Mouse (Mus musculus) spleen, adult 2 months (tissue): ENCODE measurements around the gene Sfn. TPM values are rescaled to one million over a fixed set of nuclear protein-coding genes. Genes with fewer than 3 reads are reported as not detected.

Experiments
- DNase-seq, 2 experiments: peaks; one replicate each; pipeline versions ENCODE4 v3.0.0 to v3.0.0-alpha.2; 2012 to 2021; ENCODE audit warnings: low spot score in 2 of 2, low read depth in 1 of 2
- H3K27ac ChIP-seq: fragments of 200-500 bp; 2 replicates; pipeline ENCODE4 v1.5.1; 2012; ENCODE audit warnings: low read length, inconsistent platforms; ENCODE audit not compliant: insufficient read depth
- H3K27me3 ChIP-seq: fragments of 200-500 bp; 2 replicates; pipeline ENCODE4 v1.6.1; 2012; ENCODE audit warnings: mild to moderate bottlenecking, moderate library complexity, low read length, inconsistent platforms; ENCODE audit not compliant: control insufficient read depth, insufficient read depth
- H3K36me3 ChIP-seq: fragments of 200-500 bp; 2 replicates; pipeline ENCODE4 v1.6.1; 2012; ENCODE audit warnings: mild to moderate bottlenecking, low read length, inconsistent platforms; ENCODE audit not compliant: control insufficient read depth, insufficient read depth
- H3K4me1 ChIP-seq: fragments of 200-500 bp; 2 replicates; pipeline ENCODE4 v1.6.1; 2011; ENCODE audit warnings: inconsistent platforms; ENCODE audit not compliant: control insufficient read depth, insufficient read depth, insufficient read length
- H3K4me3 ChIP-seq: fragments of 200-500 bp; 2 replicates; pipeline ENCODE4 v1.5.1; 2011; ENCODE audit warnings: mild to moderate bottlenecking, inconsistent platforms; ENCODE audit not compliant: insufficient read depth, insufficient read length; ENCODE audit errors: extremely low read depth
- CTCF ChIP-seq: fragments of 200-500 bp; IDR thresholded peaks from 2 replicates; pipeline ENCODE4 v1.5.1; 2011; ENCODE audit warnings: mild to moderate bottlenecking, inconsistent platforms; ENCODE audit not compliant: insufficient read depth, insufficient read length, insufficient replicate concordance; ENCODE audit errors: extremely low read depth
- POLR2A ChIP-seq: fragments of 200-500 bp; IDR thresholded peaks from 2 replicates; pipeline ENCODE4 v1.6.1; 2011; ENCODE audit warnings: low read depth, low read length, inconsistent platforms
- WGBS: fragments of 180-500 bp; shearing (Covaris S2); methylation state at CpG from one replicate; pipeline ENCODE4 v1.1.7; 2018; 5-methylcytosine and 5-hydroxymethylcytosine counted together
- polyA plus RNA-seq: library from polyadenylated mRNA; depleted of rRNA; stranded (reverse); fragments of >200 nt; gene quantifications from 2 replicates; pipeline ENCODE4 v1.2.3, GENCODE M21; 2012

The Sfn gene
- polyA plus RNA-seq, 1 experiment = 15.5 TPM

- Histone ChIP-seq H3K36me3 (peaks cover 34% of the 10 kb centered on the region), H3K27me3 (no peaks in the 10 kb centered on the region), H3K4me1 (peaks cover 8% of the 10 kb centered on the region), H3K4me3 (peak within 1 kb of the TSS; percentile 85), H3K27ac (peak within 1 kb of the TSS; percentile 90)
- DNase-seq = peak; percentile 79 to 86
- WGBS = under 1% methylated on average over 65 of the region's 65 CpGs
- TF ChIP-seq POLR2A = no peak; the same call in 1 of the 2 replicates
- TF ChIP-seq CTCF = no peak
These were observed 17.7 kb downstream of the Sfn start, which contains the start of gene Gpn2 for GRCm38 (mm10) chr4:133584059-133584951. Gpn2 (plus strand) TSS chr4:133584362.

- peaks cover 8% of the 10 kb centered on the region for H3K4me1 ChIP-seq
- TF ChIP-seq CTCF (no peak), POLR2A (no peak)
- H3K27ac ChIP-seq = peak overlapping the region; percentile 90
- H3K27me3 ChIP-seq = no peaks in the 10 kb centered on the region
- H3K36me3 ChIP-seq = peaks cover 33% of the 10 kb centered on the region
- DNase-seq = no peak
- 65% methylated on average over 6 of the region's 6 CpGs for WGBS
- peak overlapping the region; percentile 85 for H3K4me3 ChIP-seq
These were observed 18.3 kb downstream of the Sfn start for GRCm38 (mm10) chr4:133583690-133584058.

- Histone ChIP-seq H3K27me3 (no peaks in the 10 kb centered on the region), H3K4me1 (peaks cover 4% of the 10 kb centered on the region; the same call in 1 of the 2 replicates), H3K36me3 (peaks cover 20% of the 10 kb centered on the region), H3K4me3 (no peak overlapping the region), H3K27ac (no peak overlapping the region)
- WGBS = 90% methylated on average over 12 of the region's 12 CpGs
- no peak for TF ChIP-seq POLR2A
- TF ChIP-seq CTCF = no peak
- no peak for DNase-seq
These were observed 24.0 kb downstream of the Sfn start for GRCm38 (mm10) chr4:133577983-133578382.

- Histone ChIP-seq H3K36me3 (peaks cover 8% of the 10 kb centered on the region), H3K4me3 (peak overlapping the region; percentile 79), H3K27me3 (no peaks in the 10 kb centered on the region), H3K27ac (no peak overlapping the region), H3K4me1 (peaks cover 4% of the 10 kb centered on the region; the same call in 1 of the 2 replicates)
- TF ChIP-seq POLR2A = no peak
- TF ChIP-seq CTCF = no peak
- WGBS = under 1% methylated on average over 41 of the region's 41 CpGs
- DNase-seq = no peak
These were observed 27.1 kb downstream of the Sfn start for GRCm38 (mm10) chr4:133574843-133575202.

GRCm38 (mm10) chr4:133574070-133574842 lies 27.7 kb downstream of the Sfn start, which contains the start of gene Gpatch3:
Gpatch3 (plus strand) TSS chr4:133574745.
- peaks cover 8% of the 10 kb centered on the region for H3K36me3 ChIP-seq
- DNase-seq = peak; percentile 79 to 88
- TF ChIP-seq POLR2A (peak; percentile 71), CTCF (no peak)
- peak within 1 kb of the TSS; percentile 79 for H3K4me3 ChIP-seq
- H3K4me1 ChIP-seq = peaks cover 4% of the 10 kb centered on the region; the same call in 1 of the 2 replicates
- peak within 1 kb of the TSS; percentile 51 for H3K27ac ChIP-seq
- 5% methylated on average over 44 of the region's 44 CpGs for WGBS
- no peaks in the 10 kb centered on the region for H3K27me3 ChIP-seq

GRCm38 (mm10) chr4:133570066-133570466 lies 31.9 kb downstream of the Sfn start:
- 50% methylated on average over 10 of the region's 10 CpGs for WGBS
- no peak overlapping the region for H3K27ac ChIP-seq
- no peak overlapping the region for H3K4me3 ChIP-seq

More at GRCm38 (mm10) chr4:133570066-133570466, 31.9 kb downstream of the Sfn start:
- no peaks in the 10 kb centered on the region for H3K36me3 ChIP-seq
- no peaks in the 10 kb centered on the region for H3K27me3 ChIP-seq
- H3K4me1 ChIP-seq = peaks cover 3% of the 10 kb centered on the region; the same call in 1 of the 2 replicates
- TF ChIP-seq POLR2A (no peak), CTCF (no peak)
- DNase-seq = no peak
